Mouse (Mus musculus): ENCODE results near the gene Ep400.

Gene Ep400

GRCm38 (mm10) chr5:110665486-110666121, 104.9 kb downstream of the Ep400 start:
- CTCF ChIA-PET, result no interaction called here

DNA sequence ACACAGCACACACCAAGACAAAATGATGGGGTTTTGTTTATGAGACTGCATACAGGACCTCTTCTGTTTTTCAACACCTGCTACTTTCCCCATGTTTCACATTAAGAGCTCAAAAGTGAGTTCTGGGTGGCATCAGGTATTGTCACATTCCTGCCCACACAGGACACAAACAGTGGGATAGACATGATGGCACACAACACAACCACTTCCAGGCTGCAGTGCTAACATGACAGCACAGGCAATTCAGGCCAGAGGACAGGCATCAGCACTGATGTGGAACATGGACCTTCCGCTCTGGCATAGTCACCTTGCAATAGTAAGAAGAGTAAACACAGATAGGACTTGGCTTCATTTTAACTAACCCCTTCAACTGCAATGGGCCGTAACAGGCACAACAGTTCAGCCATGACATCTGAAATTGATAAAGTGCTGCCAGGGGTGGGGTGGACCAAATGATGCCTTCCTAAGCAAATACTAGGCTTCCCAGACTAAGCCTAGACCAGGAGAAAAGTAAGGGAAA, 105.7 kb downstream of the Ep400 start:
- CTCF ChIA-PET, result no interaction called here

- CTCF ChIA-PET, result no interaction called here
Measured at GRCm38 (mm10) chr5:110664041-110664440, 106.5 kb downstream of the Ep400 start.

GRCm38 (mm10) chr5:110659682-110660081, 110.8 kb downstream of the Ep400 start:
- CTCF ChIA-PET, result no interaction called here

GRCm38 (mm10) chr5:110653686-110654085, 116.8 kb downstream of the Ep400 start:
- CTCF ChIA-PET, result interaction anchor here (1.4 kb wide), 1 partner anchor 18 kb away, joined by 4 read pairs; no protein-coding TSS in a partner anchor

GRCm38 (mm10) chr5:110652719-110653648, 117.5 kb downstream of the Ep400 start, which contains the start of the genes Noc4l and Ddx51:
Noc4l (minus strand) TSS chr5:110653417.
Ddx51 (plus strand) TSS chr5:110653451.
- CTCF ChIA-PET, result no interaction called here

DNA sequence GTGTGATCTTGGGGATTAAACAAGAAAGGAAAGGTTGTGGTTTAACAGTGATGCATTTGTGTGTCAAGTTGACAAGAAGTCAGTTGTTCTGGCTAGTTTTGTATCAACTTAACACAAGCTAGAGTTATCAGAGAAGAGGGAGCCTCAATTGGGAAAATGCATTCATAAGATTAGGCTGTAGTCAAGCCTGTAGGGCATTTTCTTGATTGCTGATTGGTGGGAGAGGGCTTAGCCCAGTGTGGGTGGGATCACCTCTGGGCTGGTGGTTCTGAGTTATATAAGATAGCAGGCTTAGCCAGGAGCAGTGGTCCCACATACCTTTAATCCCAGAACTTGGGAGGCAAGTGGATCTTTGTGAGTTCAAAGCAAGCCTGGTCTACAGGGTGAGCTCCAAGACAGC, 124.1 kb downstream of the Ep400 start:
- CTCF ChIA-PET, result no interaction called here

- CTCF ChIA-PET, result no interaction called here
Measured at GRCm38 (mm10) chr5:110639459-110639858, 131.1 kb downstream of the Ep400 start.

GRCm38 (mm10) chr5:110638306-110639074, 132.0 kb downstream of the Ep400 start:
- CTCF ChIA-PET, result interaction anchor here (0.7 to 0.9 kb wide), 2 partner anchors 20 to 124 kb away, joined by 3 to 4 read pairs; no protein-coding TSS in a partner anchor

DNA sequence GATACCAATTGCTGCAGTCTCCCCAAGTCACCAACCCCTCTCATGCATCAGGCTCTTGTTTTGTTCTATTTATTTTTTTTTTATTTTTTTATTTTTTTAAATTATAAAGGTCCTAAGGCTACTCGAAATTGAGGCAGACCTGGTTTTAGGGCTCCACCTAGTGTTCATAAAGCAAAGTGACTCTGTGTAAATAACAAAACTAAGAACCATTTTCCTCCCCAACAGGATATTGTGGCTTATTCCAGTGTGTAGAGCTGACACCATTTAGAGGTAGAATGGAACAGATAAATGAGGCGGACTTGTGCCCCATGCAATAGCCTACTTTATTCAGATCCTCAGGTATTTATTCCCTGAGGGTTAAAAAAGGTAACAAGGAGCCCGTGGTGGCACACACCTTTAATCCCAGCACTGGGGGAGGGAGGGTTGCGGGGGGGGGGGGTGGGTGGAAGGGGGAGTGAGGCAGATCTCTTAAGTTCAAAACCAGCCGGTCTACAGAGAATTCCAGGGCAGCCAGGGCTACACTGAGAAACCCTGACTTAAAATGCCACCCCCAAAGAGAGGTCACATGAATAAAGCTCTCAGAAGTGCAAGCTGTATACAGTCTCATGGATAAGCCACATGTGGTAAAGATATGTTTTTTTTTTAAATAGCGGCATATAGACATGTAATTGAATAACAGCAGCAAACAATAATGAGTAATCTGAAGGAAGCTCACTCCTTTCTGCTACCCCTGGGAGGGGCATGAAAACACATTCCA, 134.4 kb downstream of the Ep400 start:
- CTCF ChIA-PET, result interaction anchor here (0.6 to 1.3 kb wide), 4 partner anchors 18 to 1439 kb away, joined by 3 to 4 read pairs (median 4); no protein-coding TSS in a partner anchor

GRCm38 (mm10) chr5:110629525-110630120, 140.9 kb downstream of the Ep400 start:
- CTCF ChIA-PET, result no interaction called here

- CTCF ChIA-PET, result no interaction called here
Measured at GRCm38 (mm10) chr5:110628156-110628555, 142.4 kb downstream of the Ep400 start.

- CTCF ChIA-PET, result no interaction called here
Measured at GRCm38 (mm10) chr5:110627351-110627750, 143.2 kb downstream of the Ep400 start.

DNA sequence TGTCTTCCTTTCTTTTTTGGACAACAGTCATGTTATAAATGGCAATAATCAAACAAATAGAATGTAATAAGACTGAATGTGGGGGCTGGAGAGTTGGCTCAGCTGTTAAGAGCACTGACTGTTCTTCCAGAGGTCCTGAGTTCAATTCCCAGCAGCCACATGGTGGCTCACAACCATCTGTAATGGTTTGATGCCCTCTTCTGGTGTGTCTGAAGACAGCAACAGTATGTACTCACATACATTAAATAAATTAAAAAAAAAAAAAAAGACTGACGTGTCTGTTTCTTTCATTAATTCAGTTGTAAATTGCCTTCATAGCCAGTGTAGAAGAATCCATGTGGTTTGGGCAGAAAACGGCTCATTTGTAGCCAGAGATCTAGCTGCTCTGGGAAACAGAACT, 146.2 kb downstream of the Ep400 start:
- CTCF ChIA-PET, result no interaction called here

GRCm38 (mm10) chr5:110619226-110619625, 151.3 kb downstream of the Ep400 start:
- CTCF ChIA-PET, result no interaction called here
